Mouse (Mus musculus) heart, postnatal 0 days (tissue): ENCODE results near the gene Lhb. TPM values are rescaled to one million over a fixed set of nuclear protein-coding genes. Genes with fewer than 3 reads are reported as not detected.
A peak's percentile ranks its signal among the peaks of the same experiment; 100 is the strongest.
"Not testable (repeated sequence)": the region's sequence is repeated elsewhere in the genome, so short reads cannot be mapped to it uniquely, and the experiment has no call there.

Experiments used
- ATAC-seq: fragments of 200-750 bp; cut with Nextera tagmentation; 2 replicates; pipeline ENCODE4 v1.8.0; 2017; ENCODE audit warnings: low read depth, moderate number of reproducible peaks, moderate library complexity; ENCODE audit not compliant: insufficient read depth
- DNase-seq: peaks from one replicate; pipeline ENCODE4 v3.0.0-alpha.2; 2016; ENCODE audit warnings: low spot score
- H3K27ac ChIP-seq: fragments of 300-500 bp; sonication (generic); 2 replicates; pipeline ENCODE4 v1.5.1; 2014; ENCODE audit warnings: low read depth, mild to moderate bottlenecking
- H3K27me3 ChIP-seq: fragments of 300-500 bp; sonication (generic); 2 replicates; pipeline ENCODE4 v1.6.1; 2014; ENCODE audit warnings: low read length, mixed read lengths; ENCODE audit not compliant: control insufficient read depth, insufficient read depth
- H3K36me3 ChIP-seq: fragments of 300-500 bp; sonication (generic); replicated peaks from 2 replicates; pipeline ENCODE4 v1.6.1; 2014; ENCODE audit warnings: low read length, mixed read lengths; ENCODE audit not compliant: control insufficient read depth, insufficient read depth
- H3K4me1 ChIP-seq: fragments of 300-500 bp; sonication (generic); 2 replicates; pipeline ENCODE4 v1.6.1; 2014; ENCODE audit warnings: antibody characterized with exemption; ENCODE audit not compliant: control insufficient read depth, insufficient read depth
- H3K4me2 ChIP-seq: fragments of 300-500 bp; sonication (generic); 2 replicates; pipeline ENCODE4 v1.6.1; 2014; ENCODE audit warnings: low read depth, mild to moderate bottlenecking, low read length, moderate library complexity
- H3K4me3 ChIP-seq: fragments of 300-500 bp; sonication (generic); 2 replicates; pipeline ENCODE4 v1.5.1; 2014; ENCODE audit warnings: low read depth, low read length
- H3K9ac ChIP-seq: fragments of 300-500 bp; sonication (generic); replicated peaks from 2 replicates; pipeline ENCODE4 v1.6.1; 2014; ENCODE audit warnings: low read depth, low read length, mixed read lengths
- H3K9me3 ChIP-seq: fragments of 300-500 bp; sonication (generic); replicated peaks from 2 replicates; pipeline ENCODE4 v1.6.1; 2016; ENCODE audit warnings: low read length; ENCODE audit not compliant: control insufficient read depth
- CTCF ChIP-seq: IDR thresholded peaks from 2 replicates; pipeline ENCODE4 v1.5.1; 2016; ENCODE audit warnings: antibody characterized with exemption, control low read depth, low read depth
- EP300 ChIP-seq: IDR thresholded peaks from 2 replicates; pipeline ENCODE4 v1.6.1; 2016; ENCODE audit warnings: antibody characterized with exemption, low read depth
- WGBS: fragments of 180-500 bp; shearing (Covaris S2); extraction: QIAGEN DNeasy Blood & Tissue Kit; methylation state at CpG from one replicate; pipeline ENCODE4 v1.1.7; 2014; 5-methylcytosine and 5-hydroxymethylcytosine counted together
- polyA plus RNA-seq: library from polyadenylated mRNA; unstranded; fragments of >200 nt; fragmentation: Nextera tagmentation; extraction: Ambion mirVana; gene quantifications from 2 replicates; pipeline ENCODE4 v1.2.1, GENCODE M21; 2015
- total RNA-seq: library from RNA; depleted of rRNA; stranded (reverse); fragments of >200 nt; gene quantifications from 2 replicates; pipeline ENCODE4 v1.2.3, GENCODE M21; 2014; ENCODE audit warnings: low replicate concordance

Lhb gene
- total and polyA plus RNA-seq, 2 experiments from 2014 or later: not detected

DNA sequence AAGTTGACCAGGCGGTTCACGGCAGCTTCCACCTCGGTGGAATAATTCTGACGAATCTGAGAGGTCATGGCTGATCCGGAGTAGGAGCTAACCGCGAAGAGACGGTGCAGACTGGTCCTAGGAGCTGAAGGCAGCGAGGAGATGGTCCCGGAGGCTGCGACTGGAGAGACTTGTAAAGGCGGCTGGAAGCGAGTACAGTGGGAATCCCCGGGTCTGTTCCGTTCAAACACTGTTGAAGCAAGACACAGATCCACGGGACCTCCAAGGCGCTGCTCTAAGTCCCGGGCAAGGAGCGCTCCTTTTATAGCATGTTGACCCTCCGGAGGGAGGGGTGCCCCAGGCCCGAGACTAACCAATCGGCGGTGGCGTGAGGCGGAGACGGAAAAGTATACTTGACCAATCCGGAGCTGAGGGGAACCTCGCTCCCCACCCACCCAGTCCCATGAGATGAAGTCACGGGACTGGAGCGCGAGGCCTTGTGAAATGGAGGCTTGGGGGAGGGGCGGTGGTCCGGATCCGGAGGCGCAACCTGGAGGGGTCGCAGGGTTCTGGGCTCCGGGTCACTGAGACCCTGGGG lies 39.0 kb downstream of the Lhb start, which contains the start of gene Ftl1:
Gene Ftl1 (minus strand): TSS at position 321 of the 577 bp plus-strand sequence.
- H3K27ac ChIP-seq: peak within 1 kb of the TSS; percentile 88
- peak within 1 kb of the TSS; percentile 81 for H3K4me2 ChIP-seq
- H3K9me3 ChIP-seq, H3K27me3 ChIP-seq: not testable (repeated sequence)
- TF ChIP-seq EP300: peak; percentile 96
- H3K9ac ChIP-seq: peak within 1 kb of the TSS; percentile 88
- DNase-seq: peak; percentile 99
- H3K4me1 ChIP-seq: peaks cover 21% of the 10 kb centered on the region
- H3K36me3 ChIP-seq: peaks cover 50% of the 10 kb centered on the region
- peak within 1 kb of the TSS; percentile 74 for H3K4me3 ChIP-seq
- 0% methylated on average over 23 of the region's 37 CpGs for WGBS
- ATAC-seq: peak; percentile 94

DNA sequence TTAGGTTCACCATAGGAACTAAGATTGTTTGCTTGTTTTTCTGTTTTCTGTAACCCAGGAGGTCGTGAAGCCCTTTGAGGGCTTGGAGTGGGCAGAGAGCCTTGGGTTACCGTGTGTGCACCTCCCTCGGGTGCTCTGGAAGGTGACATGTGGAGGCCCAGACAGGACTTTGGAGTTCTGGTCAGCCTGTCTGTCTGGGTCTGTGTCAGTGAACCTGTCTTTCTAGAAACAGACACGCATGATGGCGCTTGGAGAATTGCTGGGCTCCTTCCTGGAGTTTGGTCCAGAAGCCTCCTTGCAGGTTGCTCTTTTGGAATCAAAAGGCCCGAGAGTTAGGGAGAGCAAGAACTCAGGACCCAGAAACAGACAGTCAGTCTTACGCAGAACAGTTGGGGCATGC lies 39.8 kb downstream of the Lhb start:
- H3K4me1 ChIP-seq: peaks cover 21% of the 10 kb centered on the region
- peaks cover 49% of the 10 kb centered on the region for H3K36me3 ChIP-seq

DNA sequence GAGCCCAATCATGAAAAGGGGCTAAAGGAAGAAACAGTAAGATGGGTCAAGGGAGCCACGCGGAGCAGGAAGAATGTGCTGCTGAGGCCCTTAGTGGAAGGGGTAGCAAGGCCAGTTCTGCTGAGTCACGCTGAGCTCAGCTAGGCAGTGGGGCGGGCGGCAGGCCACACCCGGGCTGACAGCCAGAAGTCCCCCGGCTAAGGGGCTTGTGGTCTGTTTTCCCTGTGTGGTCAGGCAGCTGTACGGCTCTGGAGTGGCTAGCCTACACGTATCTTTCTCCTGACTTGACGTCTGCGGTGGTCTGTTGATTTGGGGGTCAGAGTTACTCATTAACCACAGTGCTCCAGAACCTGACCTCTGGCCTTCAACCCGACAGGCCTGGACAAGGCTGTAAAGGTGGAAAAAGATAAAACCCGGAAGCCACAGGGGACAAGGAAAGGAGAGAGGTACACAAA lies 40.3 kb downstream of the Lhb start:
- 10% methylated on average over 13 of the region's 13 CpGs for WGBS
- H3K27me3 ChIP-seq: no peaks in the 10 kb centered on the region
- H3K9me3 ChIP-seq: no peaks in the 10 kb centered on the region
- H3K4me3 ChIP-seq: no peak overlapping the region
- no peak overlapping the region for H3K9ac ChIP-seq
- peaks cover 24% of the 10 kb centered on the region for H3K4me1 ChIP-seq
- TF ChIP-seq CTCF (no peak), EP300 (0 out of 2 replicates have a peak, but pooled peaks have one; percentile 46)
- peaks cover 45% of the 10 kb centered on the region for H3K36me3 ChIP-seq
- DNase-seq: peak; percentile 54
- ATAC-seq: peak; percentile 6; the same call in 1 of the 2 replicates
- H3K4me2 ChIP-seq: no peak overlapping the region
- H3K27ac ChIP-seq: peak overlapping the region; percentile 87

More for the DNA sequence above, 39.8 kb downstream of the Lhb start:
- no peak for TF ChIP-seq EP300
- TF ChIP-seq CTCF: no peak
- DNase-seq (no peak), ATAC-seq (no peak)
- H3K4me3 ChIP-seq: peak overlapping the region; percentile 74
- H3K4me2 ChIP-seq: peak overlapping the region; percentile 64
- peak overlapping the region; percentile 87 for H3K27ac ChIP-seq
- H3K9me3 ChIP-seq: no peaks in the 10 kb centered on the region
- H3K27me3 ChIP-seq: no peaks in the 10 kb centered on the region
- H3K9ac ChIP-seq: no peak overlapping the region; the same call in 1 of the 2 replicates
- WGBS: 67% methylated on average over 7 of the region's 7 CpGs

DNA sequence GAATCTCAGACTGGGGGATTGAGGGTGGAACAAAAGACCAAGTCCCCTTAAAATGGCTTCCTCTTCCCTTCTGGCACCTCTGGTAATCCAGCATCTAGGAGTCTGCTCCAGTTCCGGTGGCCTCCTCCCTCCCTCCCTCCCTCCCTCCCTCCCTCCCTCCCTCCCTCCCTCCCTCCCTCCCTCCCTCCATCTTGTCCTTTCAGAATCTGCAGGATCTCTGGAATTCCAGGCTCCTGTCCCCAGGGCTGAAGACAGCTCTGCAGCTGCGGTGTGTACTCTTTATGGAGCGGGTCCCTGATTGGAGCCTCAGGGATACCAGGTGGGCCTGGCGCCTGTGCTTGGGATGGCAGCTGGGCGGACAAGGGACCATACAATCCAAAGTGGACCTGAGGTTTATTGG lies 40.7 kb downstream of the Lhb start:
- Histone ChIP-seq H3K4me3 (no peak overlapping the region), H3K27ac (peak overlapping the region; percentile 87), H3K36me3 (peaks cover 45% of the 10 kb centered on the region), H3K27me3 (no peaks in the 10 kb centered on the region), H3K9me3 (no peaks in the 10 kb centered on the region), H3K4me1 (peaks cover 29% of the 10 kb centered on the region), H3K4me2 (no peak overlapping the region), H3K9ac (no peak overlapping the region)
- WGBS: 83% methylated on average over 4 of the region's 5 CpGs
- DNase-seq: no peak
- TF ChIP-seq EP300: no peak
- no peak for TF ChIP-seq CTCF
- no peak for ATAC-seq

DNA sequence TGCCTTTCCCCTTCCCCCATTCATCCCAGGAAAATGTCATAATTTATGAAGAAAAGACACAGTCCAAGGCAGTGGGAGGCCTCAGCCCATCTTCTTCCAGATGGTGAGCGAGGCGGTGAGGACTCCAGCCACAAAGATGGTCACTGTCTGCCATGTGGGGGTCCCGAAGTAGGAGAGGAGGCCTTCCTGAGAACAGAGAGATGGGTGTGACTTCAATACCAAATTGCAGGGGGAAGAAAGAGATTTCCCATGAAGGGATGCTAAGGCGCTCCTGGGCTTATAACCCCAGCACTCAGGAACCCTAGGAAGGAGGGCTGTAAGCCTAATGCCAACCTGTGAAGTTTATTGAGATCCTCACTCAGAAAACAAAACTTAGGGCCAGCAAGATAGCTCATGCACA lies 41.2 kb downstream of the Lhb start:
- Histone ChIP-seq H3K36me3 (peaks cover 43% of the 10 kb centered on the region), H3K4me2 (no peak overlapping the region)
- no peak for ATAC-seq

DNA sequence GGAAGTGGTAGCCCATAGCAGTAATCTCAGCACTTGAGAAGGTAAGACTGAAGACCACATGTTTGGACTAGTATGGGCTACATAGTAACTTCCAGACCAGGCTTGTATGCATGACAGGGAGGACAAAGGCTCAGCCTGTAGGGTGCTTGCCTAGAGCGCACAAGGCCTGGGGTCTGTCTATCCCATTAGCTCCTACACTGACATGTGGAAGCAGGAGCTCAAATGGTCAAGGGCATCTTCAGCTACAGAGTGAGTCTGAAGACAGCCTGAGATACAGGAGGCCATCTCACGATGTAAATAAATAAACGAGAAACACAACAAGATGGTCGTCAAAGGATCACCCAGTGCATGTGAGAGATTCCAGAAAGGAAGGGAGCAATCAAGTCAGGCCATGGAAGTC lies 41.7 kb downstream of the Lhb start:
- H3K9me3 ChIP-seq: no peaks in the 10 kb centered on the region
- 83% methylated on average over 4 of the region's 4 CpGs for WGBS
- TF ChIP-seq EP300 (no peak), CTCF (no peak)
- H3K4me2 ChIP-seq: no peak overlapping the region
- DNase-seq: no peak
- no peak overlapping the region for H3K9ac ChIP-seq
- peaks cover 37% of the 10 kb centered on the region for H3K36me3 ChIP-seq
- H3K27me3 ChIP-seq: no peaks in the 10 kb centered on the region
- no peak for ATAC-seq
- no peak overlapping the region for H3K27ac ChIP-seq
- peaks cover 30% of the 10 kb centered on the region for H3K4me1 ChIP-seq
- no peak overlapping the region for H3K4me3 ChIP-seq

More for the DNA sequence above, 41.2 kb downstream of the Lhb start:
- peaks cover 29% of the 10 kb centered on the region for H3K4me1 ChIP-seq
- TF ChIP-seq CTCF (no peak), EP300 (no peak)
- DNase-seq: no peak
- H3K4me3 ChIP-seq: no peak overlapping the region
- no peaks in the 10 kb centered on the region for H3K27me3 ChIP-seq
- H3K9me3 ChIP-seq: no peaks in the 10 kb centered on the region
- H3K9ac ChIP-seq: no peak overlapping the region
- WGBS: 89% methylated on average over 4 of the region's 4 CpGs
- H3K27ac ChIP-seq: 0 out of 2 replicates have a peak overlapping the region, but pooled peaks have one; percentile 26

DNA sequence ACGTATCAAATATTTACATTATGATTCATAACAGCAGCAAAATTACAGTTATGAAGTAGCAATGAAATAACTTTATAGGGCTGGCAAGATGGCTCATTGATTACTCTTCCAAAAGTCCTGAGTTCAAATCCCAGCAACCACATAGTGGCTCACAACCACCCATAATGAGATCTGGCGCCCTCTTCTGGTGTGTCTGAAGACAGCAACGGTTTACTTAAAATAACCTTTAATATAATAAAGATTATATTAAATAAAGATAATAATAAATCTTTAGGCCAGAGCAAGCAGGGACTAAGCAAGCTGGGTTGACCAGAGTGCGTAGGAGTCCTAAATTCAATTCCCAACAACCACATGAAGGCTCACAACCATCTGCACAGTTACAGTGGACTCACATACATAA lies 42.2 kb downstream of the Lhb start:
- not testable (repeated sequence) for H3K4me3 ChIP-seq, H3K4me2 ChIP-seq, H3K27ac ChIP-seq, H3K9me3 ChIP-seq, H3K9ac ChIP-seq, ATAC-seq, H3K27me3 ChIP-seq, DNase-seq
- Histone ChIP-seq H3K36me3 (peaks cover 32% of the 10 kb centered on the region), H3K4me1 (peaks cover 27% of the 10 kb centered on the region)
- 77% methylated on average over 4 of the region's 4 CpGs for WGBS
